Mouse (Mus musculus) gastrocnemius, postnatal 25 days (tissue): ENCODE data around the gene Gm14851. TPM values are rescaled to one million over a fixed set of nuclear protein-coding genes. Genes with fewer than 3 reads are reported as not detected.
"Not testable (repeated sequence)": the region's sequence is repeated elsewhere in the genome, so short reads cannot be mapped to it uniquely, and the experiment has no call there.

Experiments
- DNase-seq: peaks from one replicate; pipeline ENCODE4 v3.0.0; 2022
- long read RNA-seq, 2 experiments: library from polyadenylated mRNA; stranded (forward); transcript quantifications; one replicate each; pipeline ENCODE4 v2.0.0; 2021
- total RNA-seq, 2 experiments: library from RNA; stranded (reverse); gene quantifications; 1 replicate in 1 of 2; 2 replicates in 1 of 2; pipeline ENCODE4 v1.2.3; 2021

Gm14851 gene
- total RNA-seq: not detected
- long read RNA-seq, experiment 1: 0 reads
- long read RNA-seq, experiment 2: 0 reads

DNA sequence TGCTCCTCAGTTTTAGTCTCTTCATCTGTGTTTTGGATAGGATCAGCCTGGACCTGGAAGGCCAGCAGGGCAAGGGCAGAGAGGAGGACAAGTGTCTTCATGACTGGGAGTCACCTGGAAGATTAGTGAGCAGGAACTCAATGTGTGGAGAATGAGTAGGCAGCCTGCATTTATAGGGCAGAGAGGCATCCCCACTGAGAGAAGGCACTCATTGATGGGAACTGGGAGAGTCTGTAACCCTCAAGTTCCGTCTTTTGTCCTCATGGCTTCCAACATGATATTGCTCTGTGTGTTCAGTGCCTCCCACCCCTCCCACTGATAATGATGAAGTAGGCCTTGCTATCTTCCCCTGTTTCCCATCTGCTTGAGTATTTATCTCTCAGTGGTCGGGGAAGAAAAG is at the start of gene Gm14851:
Gene Gm14851 (minus strand): TSS at position 101 of the 400 bp plus-strand sequence.
- not testable (repeated sequence) for DNase-seq

DNA sequence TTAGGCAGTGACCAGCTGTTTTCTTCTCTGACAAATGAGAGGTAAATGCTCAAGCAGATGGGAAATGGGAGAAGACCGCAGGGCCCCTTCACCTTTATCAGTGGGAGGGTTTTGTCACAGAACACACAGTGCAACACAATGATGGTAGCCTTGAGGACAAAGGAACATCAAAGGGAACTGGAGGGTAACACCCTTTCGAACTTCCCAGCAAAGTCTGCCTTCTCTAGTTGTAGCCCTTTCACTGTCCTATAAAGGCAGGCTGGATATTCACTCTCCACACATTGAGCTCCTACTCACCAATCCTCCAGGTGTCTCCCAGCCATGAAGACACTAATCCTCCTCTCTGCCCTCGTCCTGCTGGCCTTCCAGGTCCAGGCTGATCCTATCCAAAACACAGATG is 38.5 kb upstream of the Gm14851 start, which contains the start of gene Defa30:
Gene Defa30 (plus strand): TSS at position 301 of the 400 bp plus-strand sequence.
- DNase-seq: not testable (repeated sequence)

DNA sequence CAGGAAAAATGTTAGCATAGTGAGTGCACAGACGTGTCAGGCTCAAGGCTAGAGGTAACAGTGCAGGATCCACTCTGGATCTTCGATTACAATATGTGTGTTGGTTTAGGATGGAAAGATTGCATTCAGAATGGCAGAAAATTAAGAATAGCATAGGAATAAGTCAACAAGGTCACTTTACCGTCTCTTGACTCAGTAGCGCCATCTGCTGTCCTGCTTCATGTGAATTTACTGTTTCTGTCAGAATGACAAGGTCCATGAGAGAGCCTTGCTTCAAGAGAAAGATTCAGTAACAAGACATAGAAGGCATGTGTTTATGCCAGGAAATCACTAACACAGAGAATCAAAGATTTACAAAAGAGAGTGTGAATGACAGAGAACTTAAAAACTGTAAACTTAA is 2.7 kb downstream of the Gm14851 start:
- DNase-seq: no peak

DNA sequence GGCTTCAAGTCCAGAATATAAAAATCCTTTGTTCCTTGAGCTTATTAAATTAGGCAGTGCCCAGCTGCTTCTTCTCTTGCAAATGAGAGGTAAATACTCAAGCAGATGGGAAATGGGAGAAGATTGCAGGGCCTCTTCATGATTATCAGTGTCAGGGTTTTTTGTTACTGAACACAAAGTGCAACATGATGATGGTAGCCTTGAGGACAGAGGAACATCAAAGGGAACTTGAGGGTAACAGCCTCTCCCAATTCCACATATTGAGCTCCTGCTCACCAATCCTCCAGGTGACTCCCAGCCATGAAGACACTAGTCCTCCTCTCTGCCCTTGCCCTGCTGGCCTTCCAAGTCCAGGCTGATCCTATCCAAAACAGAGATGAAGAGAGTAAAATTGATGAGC is 11.7 kb downstream of the Gm14851 start, which contains the start of gene Defa25:
Gene Defa25 (plus strand): TSS at position 301 of the 400 bp plus-strand sequence.
- not testable (repeated sequence) for DNase-seq

DNA sequence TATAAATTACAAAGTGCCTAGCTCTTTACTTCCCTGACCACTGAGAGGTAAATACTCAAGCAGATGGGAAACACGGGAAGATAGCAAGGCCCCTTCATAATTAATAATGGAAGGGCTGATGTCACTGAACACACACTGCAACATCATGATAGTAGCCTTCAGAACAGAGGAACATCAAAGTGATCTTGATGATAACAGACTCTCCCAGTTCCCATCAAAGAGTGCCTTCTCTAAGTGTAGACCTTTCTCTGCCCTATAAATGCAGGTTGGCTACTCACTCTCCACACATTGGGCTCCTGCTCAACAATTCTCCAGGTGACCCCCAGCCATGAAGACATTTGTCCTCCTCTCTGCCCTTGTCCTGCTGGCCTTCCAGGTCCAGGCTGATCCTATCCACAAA is 31.1 kb downstream of the Gm14851 start, which contains the start of gene Defa35:
Gene Defa35 (plus strand): TSS at position 301 of the 400 bp plus-strand sequence.
- not testable (repeated sequence) for DNase-seq

DNA sequence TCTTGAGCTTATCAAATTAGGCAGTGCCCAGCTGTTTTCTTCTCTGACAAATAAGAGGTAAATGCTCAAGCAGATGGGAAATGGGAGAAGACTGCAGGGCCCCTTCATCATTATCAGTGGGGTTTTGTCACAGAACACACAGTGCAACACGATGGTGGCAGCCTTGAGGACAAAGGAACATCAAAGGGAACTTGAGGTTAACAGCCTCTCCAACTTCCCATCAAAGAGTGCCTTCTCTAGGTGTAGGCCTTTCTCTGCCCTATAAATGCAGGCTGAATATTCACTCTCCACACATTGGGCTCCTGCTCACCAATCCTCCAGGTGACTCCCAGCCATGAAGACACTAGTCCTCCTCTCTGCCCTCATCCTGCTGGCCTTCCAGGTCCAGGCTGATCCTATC is 41.1 kb downstream of the Gm14851 start, which contains the start of gene Defa23:
Gene Defa23 (plus strand): TSS at position 301 of the 400 bp plus-strand sequence.
- not testable (repeated sequence) for DNase-seq

Other genes starting within 250 kb of the Gm14851 start
- not detected for gene Defb33, start 203.4 kb downstream of the Gm14851 start, total RNA-seq
- gene Gm15056, start 193.4 kb downstream of the Gm14851 start, total RNA-seq: not detected
- gene Gm6040, start 174.0 kb downstream of the Gm14851 start, total RNA-seq: not detected
- gene AY761185, start 151.3 kb downstream of the Gm14851 start, total RNA-seq: not detected
- gene Defa21, start 70.5 kb downstream of the Gm14851 start, total RNA-seq: not detected
- not detected for gene Defa23, start 41.0 kb downstream of the Gm14851 start, total RNA-seq
- not detected for gene Defa35, start 31.0 kb downstream of the Gm14851 start, total RNA-seq
- not detected for gene Defa25, start 11.6 kb downstream of the Gm14851 start, total RNA-seq
- gene Defa30, start 38.6 kb upstream of the Gm14851 start, total RNA-seq: not detected
- gene Defa22, start 66.2 kb upstream of the Gm14851 start, total RNA-seq: not detected
- not detected for gene Defa31, start 95.6 kb upstream of the Gm14851 start, total RNA-seq
- not detected for gene Gm15293, start 105.5 kb upstream of the Gm14851 start, total RNA-seq
- not detected for gene Gm15292, start 153.7 kb upstream of the Gm14851 start, total RNA-seq
- gene Defa27, start 219.5 kb upstream of the Gm14851 start, total RNA-seq: not detected
- not detected for gene Defa29, start 231.0 kb upstream of the Gm14851 start, total RNA-seq